20 mouse cellular contexts compared by ENCODE assay signal in the genomic region with DNA sequence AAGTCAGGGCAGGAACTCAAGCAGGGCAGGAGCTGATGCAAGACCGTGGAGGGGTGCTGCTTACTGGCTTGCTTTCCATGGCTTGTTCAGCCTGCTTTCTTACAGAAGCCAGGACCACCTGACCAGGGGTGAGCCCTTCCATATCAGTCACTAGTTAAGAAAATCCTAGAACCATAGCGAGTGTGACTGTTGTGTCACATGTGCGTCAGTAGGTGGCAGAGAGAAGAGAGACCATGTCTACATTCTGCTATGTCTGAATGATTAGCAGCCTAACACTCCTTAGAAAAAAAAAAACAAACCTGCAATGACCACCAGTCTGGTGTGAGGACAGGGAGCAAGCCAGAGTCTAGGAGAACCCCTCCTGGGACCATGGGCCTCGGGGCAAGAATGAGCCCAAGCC.
DNase-seq lines count a peak whose midpoint lies in the region; ATAC-seq and TF ChIP-seq lines count a peak whose summit lies in the region.
"Had no signal": no experiment of that assay in that cellular context is flagged by ENCODE, and none has a peak within 500 bp of the region (broad histone marks: within the 10 kb centered on the region; RNA-seq: fewer than 3 reads in every experiment).

No protein-coding gene starts in this region.

- no peak for DNase-seq in heart, postnatal 36 days
- DNase-seq in hindbrain, postnatal 0 days (ENCODE audit: low spot score), result no peak
- no peak for DNase-seq in hindbrain, embryonic 10.5 days (ENCODE audit: low spot score)
- no peak for DNase-seq in liver, embryonic 14.5 days (ENCODE audit: low read depth in 3 of 3, low spot score in 3 of 3)
- no peak for DNase-seq in liver, embryonic 11.5 days (ENCODE audit: low spot score)
- DNase-seq in brain, adult 2 months (ENCODE audit: low read depth, low spot score), result peak; percentile 16
- DNase-seq: adrenal gland, postnatal 36 days; cerebellum, adult 11 months; cerebellum, postnatal 10 days; forebrain, postnatal 0 days; gastrocnemius, postnatal 14 days; thymus, adult 2 months had no signal

- H3K27ac ChIP-seq in heart, embryonic 11.5 days (ENCODE audit: low read depth, low read length), result peak overlapping the region; percentile 94; the same call in 1 of the 2 replicates
- H3K27ac ChIP-seq in hindbrain, postnatal 0 days, result no peak overlapping the region
- H3K27ac ChIP-seq in hindbrain, embryonic 10.5 days, result no peak overlapping the region
- H3K27ac ChIP-seq in liver, embryonic 14.5 days, result no peak overlapping the region
- H3K27ac ChIP-seq in liver, embryonic 11.5 days (ENCODE audit: low read depth, low read length), result no peak overlapping the region
- H3K27ac ChIP-seq: forebrain, embryonic 10.5 days; hindbrain, embryonic 14.5 days; liver, embryonic 12.5 days; midbrain, embryonic 13.5 days had no signal

- no peak for ATAC-seq in heart, embryonic 11.5 days (replicated peaks; ENCODE audit: insufficient number of reproducible peaks, low FRiP score, low TSS enrichment)
- ATAC-seq in hindbrain, postnatal 0 days, result no peak
- ATAC-seq in liver, embryonic 14.5 days (ENCODE audit: insufficient read depth), result no peak
- ATAC-seq in liver, embryonic 11.5 days (replicated peaks; ENCODE audit: low FRiP score), result no peak
- ATAC-seq in megakaryocyte-erythroid progenitor cell, adult 5-6 weeks (replicated peaks; ENCODE audit: low FRiP score, low TSS enrichment, poor library complexity, severe bottlenecking), result no peak; the same call in 1 of the 2 replicates
- ATAC-seq: CD4-positive, CD25-positive, alpha-beta regulatory T cell, adult 4 months; forebrain, postnatal 0 days; liver, embryonic 12.5 days; midbrain, embryonic 13.5 days had no signal

- H3K9me3 ChIP-seq in heart, embryonic 11.5 days (replicated peaks; ENCODE audit: control insufficient read depth, low read length), result no peaks in the 10 kb centered on the region; the same call in 1 of the 2 replicates
- no peaks in the 10 kb centered on the region for H3K9me3 ChIP-seq in hindbrain, postnatal 0 days (ENCODE audit: low read length)
- no peaks in the 10 kb centered on the region for H3K9me3 ChIP-seq in hindbrain, embryonic 10.5 days
- H3K9me3 ChIP-seq in liver, embryonic 14.5 days (ENCODE audit: control insufficient read depth, low read length), result no peaks in the 10 kb centered on the region
- H3K9me3 ChIP-seq in liver, embryonic 11.5 days (ENCODE audit: control insufficient read depth, low read length), result no peaks in the 10 kb centered on the region
- H3K9me3 ChIP-seq: forebrain, embryonic 10.5 days; heart, embryonic 15.5 days; liver, embryonic 12.5 days; midbrain, embryonic 13.5 days had no signal

- H3K4me1 ChIP-seq in heart, embryonic 11.5 days (ENCODE audit: control insufficient read depth, insufficient read depth, low read length), result peaks cover 23% of the 10 kb centered on the region
- no peaks in the 10 kb centered on the region for H3K4me1 ChIP-seq in hindbrain, postnatal 0 days (ENCODE audit: insufficient read depth, low read length)
- peaks cover 11% of the 10 kb centered on the region for H3K4me1 ChIP-seq in hindbrain, embryonic 10.5 days (replicated peaks)
- no peaks in the 10 kb centered on the region for H3K4me1 ChIP-seq in liver, embryonic 14.5 days (replicated peaks; ENCODE audit: control insufficient read depth in 2 of 2, insufficient read depth in 2 of 2, low read length in 1 of 2)
- H3K4me1 ChIP-seq in liver, embryonic 11.5 days (replicated peaks; ENCODE audit: control insufficient read depth, insufficient read depth, low read length), result no peaks in the 10 kb centered on the region
- H3K4me1 ChIP-seq: liver, embryonic 12.5 days; midbrain, embryonic 13.5 days had no signal

- H3K9ac ChIP-seq in heart, embryonic 11.5 days (ENCODE audit: low read depth, low read length), result 0 out of 2 replicates have a peak overlapping the region, but pooled peaks have one; percentile 34
- H3K9ac ChIP-seq in hindbrain, postnatal 0 days (replicated peaks; ENCODE audit: low read length), result no peak overlapping the region
- H3K9ac ChIP-seq in liver, embryonic 14.5 days (replicated peaks), result no peak overlapping the region
- H3K9ac ChIP-seq in liver, embryonic 11.5 days (ENCODE audit: low read depth, low read length), result no peak overlapping the region
- H3K9ac ChIP-seq: forebrain, postnatal 0 days; heart, embryonic 15.5 days; hindbrain, embryonic 14.5 days; liver, embryonic 12.5 days; midbrain, embryonic 13.5 days had no signal

- intact Hi-C loops in heart, postnatal 36 days (cut with DNase I), result loop anchor here (5.0 kb wide), 1 partner anchor 328 kb away; no protein-coding TSS in a partner anchor

- H3K4me3 ChIP-seq in heart, embryonic 11.5 days (ENCODE audit: low read depth, low read length), result no peak overlapping the region
- H3K4me3 ChIP-seq in hindbrain, postnatal 0 days (ENCODE audit: low read length), result no peak overlapping the region
- H3K4me3 ChIP-seq in hindbrain, embryonic 10.5 days, result no peak overlapping the region
- no peak overlapping the region for H3K4me3 ChIP-seq in liver, embryonic 14.5 days (ENCODE audit: insufficient read depth in 1 of 2, low read depth in 2 of 2, low read length in 2 of 2)
- H3K4me3 ChIP-seq in liver, embryonic 11.5 days (ENCODE audit: low read depth, low read length), result no peak overlapping the region
- H3K4me3 ChIP-seq: forebrain, embryonic 10.5 days; heart, embryonic 15.5 days; liver, embryonic 12.5 days; midbrain, embryonic 13.5 days had no signal

- 69% methylated on average over 4 of the region's 4 CpGs for whole genome bisulfite sequencing in heart, embryonic 11.5 days (ENCODE audit: insufficient replicate concordance)
- 86% methylated on average over 4 of the region's 4 CpGs for WGBS in hindbrain, postnatal 0 days
- WGBS in hindbrain, embryonic 10.5 days, result 84% methylated on average over 4 of the region's 4 CpGs
- 61% methylated on average over 4 of the region's 4 CpGs for WGBS in liver, embryonic 14.5 days (ENCODE audit: insufficient replicate concordance)
- WGBS in liver, embryonic 11.5 days, result 76% methylated on average over 4 of the region's 4 CpGs

- peak; percentile 48; the same call in 1 of the 2 replicates for TF ChIP-seq CTCF in hindbrain, postnatal 0 days (IDR thresholded peaks at IDR 0.05; ENCODE audit: low read depth)
- 0 out of 2 replicates have a peak, but pooled peaks have one; percentile 13 for TF ChIP-seq CTCF in liver, embryonic 14.5 days (IDR thresholded peaks at IDR 0.05; ENCODE audit: low read depth)

- H3K36me3 ChIP-seq in heart, embryonic 11.5 days (ENCODE audit: control insufficient read depth, insufficient read depth, low read length), result no peaks in the 10 kb centered on the region
- no peaks in the 10 kb centered on the region for H3K36me3 ChIP-seq in hindbrain, postnatal 0 days (ENCODE audit: insufficient read depth, low read length)
- no peaks in the 10 kb centered on the region for H3K36me3 ChIP-seq in hindbrain, embryonic 10.5 days
- no peaks in the 10 kb centered on the region for H3K36me3 ChIP-seq in liver, embryonic 14.5 days (replicated peaks; ENCODE audit: control insufficient read depth, insufficient read depth, low read depth)
- no peaks in the 10 kb centered on the region for H3K36me3 ChIP-seq in liver, embryonic 11.5 days (ENCODE audit: control insufficient read depth, insufficient read depth, low read length)
- H3K36me3 ChIP-seq: forebrain, embryonic 10.5 days; heart, embryonic 15.5 days; liver, embryonic 12.5 days; midbrain, embryonic 13.5 days had no signal

- no peak for TF ChIP-seq EP300 in liver, embryonic 14.5 days (IDR thresholded peaks at IDR 0.05; ENCODE audit: low read depth)

- H3K4me2 ChIP-seq in heart, embryonic 11.5 days, result no peak overlapping the region
- H3K4me2 ChIP-seq in hindbrain, postnatal 0 days (ENCODE audit: low read depth, low read length), result no peak overlapping the region
- H3K4me2 ChIP-seq in liver, embryonic 14.5 days (ENCODE audit: low read depth), result no peak overlapping the region
- no peak overlapping the region for H3K4me2 ChIP-seq in liver, embryonic 11.5 days
- H3K4me2 ChIP-seq: hindbrain, embryonic 14.5 days; liver, embryonic 12.5 days; midbrain, embryonic 13.5 days had no signal

- no peaks in the 10 kb centered on the region for H3K27me3 ChIP-seq in heart, embryonic 11.5 days (ENCODE audit: control insufficient read depth, insufficient read depth, low read length)
- no peaks in the 10 kb centered on the region for H3K27me3 ChIP-seq in hindbrain, postnatal 0 days (ENCODE audit: insufficient read depth, low read length)
- H3K27me3 ChIP-seq in hindbrain, embryonic 10.5 days (ENCODE audit: insufficient read depth, poor library complexity, severe bottlenecking), result no peaks in the 10 kb centered on the region
- no peaks in the 10 kb centered on the region for H3K27me3 ChIP-seq in liver, embryonic 14.5 days (ENCODE audit: control insufficient read depth, insufficient read depth, low read length)
- no peaks in the 10 kb centered on the region for H3K27me3 ChIP-seq in liver, embryonic 11.5 days (replicated peaks; ENCODE audit: control insufficient read depth, insufficient read depth, low read length)
- H3K27me3 ChIP-seq: heart, embryonic 15.5 days; liver, embryonic 12.5 days had no signal
